Mouse (Mus musculus) ES-Bruce4 (cell line): Measurements from ENCODE around the gene Itga2.
A peak's percentile ranks its signal among the peaks of the same experiment; 100 is the strongest.

Experiments
- CTCF ChIP-seq: IDR thresholded peaks from one replicate; pipeline ENCODE4 v1.8.1; 2011; ENCODE audit warnings: low read depth, low read length
- POLR2A ChIP-seq: IDR thresholded peaks from one replicate; pipeline ENCODE4 v1.8.1; 2011; ENCODE audit warnings: low read length; ENCODE audit not compliant: insufficient read depth

DNA sequence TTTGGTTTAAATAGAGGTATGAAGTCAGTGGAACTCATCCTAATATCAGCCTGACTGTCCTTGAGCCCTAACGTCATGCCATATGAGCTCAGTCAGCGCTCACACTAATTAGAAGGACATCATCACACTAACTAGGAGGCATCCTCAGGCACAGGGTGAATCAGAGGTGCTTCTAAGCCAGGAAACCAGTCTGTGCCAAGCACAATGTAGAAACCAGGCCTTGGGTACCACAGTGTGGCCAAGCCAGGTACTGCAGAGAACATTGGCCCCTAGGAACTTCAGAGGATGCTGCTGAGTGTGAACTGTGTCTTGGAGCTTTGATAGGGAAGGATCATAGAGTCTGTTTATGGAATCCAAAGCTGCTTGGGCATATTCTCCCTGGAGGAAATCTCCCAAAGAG lies 32.3 kb upstream of the Itga2 start:
- no peak for TF ChIP-seq POLR2A
- peak; percentile 74 for TF ChIP-seq CTCF
